Mouse (Mus musculus): ENCODE results near the gene Ltv1. TPM values are rescaled to one million over a fixed set of nuclear protein-coding genes. Genes with fewer than 3 reads are reported as not detected.
A peak's percentile ranks its signal among the peaks of the same experiment; 100 is the strongest.

The Ltv1 gene
- polyA plus RNA-seq, 1 experiment from 2014 or later, result 37.8 TPM

- no peaks in the 10 kb centered on the region for H3K4me1 ChIP-seq
- H3K27ac ChIP-seq (replicated peaks), result no peak overlapping the region
- no peak overlapping the region for H3K9ac ChIP-seq (replicated peaks)
- 93% methylated on average over 3 of the region's 3 CpGs for WGBS
- H3K4me2 ChIP-seq (replicated peaks), result no peak overlapping the region
- peaks cover 59% of the 10 kb centered on the region for H3K36me3 ChIP-seq
- H3K4me3 ChIP-seq, result no peak overlapping the region
- H3K27me3 ChIP-seq, result no peaks in the 10 kb centered on the region
- ATAC-seq (replicated peaks), result no peak
- no peaks in the 10 kb centered on the region for H3K9me3 ChIP-seq
Observed at GRCm38 (mm10) chr10:13186754-13187153, 6.2 kb downstream of the Ltv1 start.

- H3K4me2 ChIP-seq (replicated peaks), result no peak overlapping the region
- no peak for ATAC-seq (replicated peaks)
- no peaks in the 10 kb centered on the region for H3K4me1 ChIP-seq
- no peaks in the 10 kb centered on the region for H3K27me3 ChIP-seq
- H3K9ac ChIP-seq (replicated peaks), result no peak overlapping the region
- WGBS, result 95% methylated on average over 4 of the region's 4 CpGs
- no peaks in the 10 kb centered on the region for H3K9me3 ChIP-seq
- peaks cover 69% of the 10 kb centered on the region for H3K36me3 ChIP-seq
- no peak overlapping the region for H3K27ac ChIP-seq (replicated peaks)
- H3K4me3 ChIP-seq, result no peak overlapping the region
Observed at GRCm38 (mm10) chr10:13184170-13184766, 8.7 kb downstream of the Ltv1 start.

GRCm38 (mm10) chr10:13180211-13180610, 12.8 kb downstream of the Ltv1 start:
- H3K4me1 ChIP-seq, result no peaks in the 10 kb centered on the region
- 92% methylated on average over 7 of the region's 7 CpGs for WGBS

GRCm38 (mm10) chr10:13177973-13178624, 14.9 kb downstream of the Ltv1 start, which contains the start of gene Zc2hc1b:
Zc2hc1b (minus strand) TSS chr10:13178023.
- Histone ChIP-seq H3K27ac (replicated peaks) (no peak within 1 kb of the TSS), H3K4me3 (no peak within 1 kb of the TSS), H3K36me3 (peaks cover 58% of the 10 kb centered on the region), H3K4me2 (replicated peaks) (no peak within 1 kb of the TSS), H3K9me3 (no peaks in the 10 kb centered on the region), H3K4me1 (peaks cover under 1% of the 10 kb centered on the region; the same call in 1 of the 2 replicates), H3K27me3 (no peaks in the 10 kb centered on the region), H3K9ac (replicated peaks) (no peak within 1 kb of the TSS)
- WGBS, result 90% methylated on average over 7 of the region's 7 CpGs
- ATAC-seq (replicated peaks), result no peak

More at GRCm38 (mm10) chr10:13180211-13180610, 12.8 kb downstream of the Ltv1 start:
- no peak for ATAC-seq (replicated peaks)
- H3K27me3 ChIP-seq, result no peaks in the 10 kb centered on the region
- H3K9ac ChIP-seq (replicated peaks), result no peak overlapping the region
- peaks cover 66% of the 10 kb centered on the region for H3K36me3 ChIP-seq
- H3K4me2 ChIP-seq (replicated peaks), result no peak overlapping the region
- H3K27ac ChIP-seq (replicated peaks), result no peak overlapping the region
- no peaks in the 10 kb centered on the region for H3K9me3 ChIP-seq
- H3K4me3 ChIP-seq, result no peak overlapping the region

GRCm38 (mm10) chr10:13175866-13176265, 17.1 kb downstream of the Ltv1 start:
- Histone ChIP-seq H3K27me3 (no peaks in the 10 kb centered on the region), H3K4me1 (peaks cover 18% of the 10 kb centered on the region), H3K9me3 (no peaks in the 10 kb centered on the region), H3K27ac (replicated peaks) (no peak overlapping the region), H3K4me3 (no peak overlapping the region), H3K4me2 (replicated peaks) (no peak overlapping the region), H3K9ac (replicated peaks) (no peak overlapping the region), H3K36me3 (peaks cover 40% of the 10 kb centered on the region)
- no peak for ATAC-seq (replicated peaks)
- 87% methylated on average over 7 of the region's 7 CpGs for WGBS

- WGBS, result 42% methylated on average over 10 of the region's 10 CpGs
- peaks cover 13% of the 10 kb centered on the region for H3K36me3 ChIP-seq
- ATAC-seq (replicated peaks), result peak; percentile 59
- no peak overlapping the region for H3K4me2 ChIP-seq (replicated peaks)
- H3K4me3 ChIP-seq, result no peak overlapping the region
- H3K27ac ChIP-seq (replicated peaks), result peak overlapping the region; percentile 42; the same call in 1 of the 2 replicates
- no peaks in the 10 kb centered on the region for H3K9me3 ChIP-seq
- no peak overlapping the region for H3K9ac ChIP-seq (replicated peaks)
- H3K4me1 ChIP-seq, result peaks cover 28% of the 10 kb centered on the region
- H3K27me3 ChIP-seq, result no peaks in the 10 kb centered on the region
Observed at GRCm38 (mm10) chr10:13172798-13173221, 20.2 kb downstream of the Ltv1 start.

- 61% methylated on average over 2 of the region's 2 CpGs for WGBS
- peak overlapping the region; percentile 65 for H3K27ac ChIP-seq (replicated peaks)
- peaks cover 28% of the 10 kb centered on the region for H3K4me1 ChIP-seq
Observed at GRCm38 (mm10) chr10:13171461-13171860, 21.5 kb downstream of the Ltv1 start.

GRCm38 (mm10) chr10:13170739-13171448, 22.1 kb downstream of the Ltv1 start:
- H3K4me2 ChIP-seq (replicated peaks), result no peak overlapping the region
- H3K4me3 ChIP-seq, result no peak overlapping the region
- peaks cover 28% of the 10 kb centered on the region for H3K4me1 ChIP-seq
- H3K36me3 ChIP-seq, result no peaks in the 10 kb centered on the region
- H3K27me3 ChIP-seq, result no peaks in the 10 kb centered on the region
- ATAC-seq (replicated peaks), result peak; percentile 69
- H3K9ac ChIP-seq (replicated peaks), result no peak overlapping the region
- 37% methylated on average over 12 of the region's 12 CpGs for whole genome bisulfite sequencing
- no peaks in the 10 kb centered on the region for H3K9me3 ChIP-seq
- H3K27ac ChIP-seq (replicated peaks), result peak overlapping the region; percentile 65

More at GRCm38 (mm10) chr10:13171461-13171860, 21.5 kb downstream of the Ltv1 start:
- Histone ChIP-seq H3K27me3 (no peaks in the 10 kb centered on the region), H3K36me3 (no peaks in the 10 kb centered on the region; the same call in 1 of the 2 replicates), H3K4me2 (replicated peaks) (no peak overlapping the region), H3K4me3 (no peak overlapping the region), H3K9ac (replicated peaks) (no peak overlapping the region), H3K9me3 (no peaks in the 10 kb centered on the region)
- 0 out of 2 replicates have a peak, but pooled peaks have one; percentile 14 for ATAC-seq (replicated peaks)

- H3K4me3 ChIP-seq, result no peak overlapping the region
Observed at GRCm38 (mm10) chr10:13168461-13168860, 24.5 kb downstream of the Ltv1 start.

GRCm38 (mm10) chr10:13162031-13162430, 30.9 kb downstream of the Ltv1 start:
- H3K9ac ChIP-seq (replicated peaks), result no peak overlapping the region
- no peak overlapping the region for H3K27ac ChIP-seq (replicated peaks)
- WGBS, result 86% methylated on average over 4 of the region's 4 CpGs
- no peaks in the 10 kb centered on the region for H3K9me3 ChIP-seq
- ATAC-seq (replicated peaks), result no peak
- no peak overlapping the region for H3K4me3 ChIP-seq
- no peaks in the 10 kb centered on the region for H3K4me1 ChIP-seq
- H3K27me3 ChIP-seq, result no peaks in the 10 kb centered on the region
- H3K4me2 ChIP-seq (replicated peaks), result no peak overlapping the region
- H3K36me3 ChIP-seq, result no peaks in the 10 kb centered on the region

More at GRCm38 (mm10) chr10:13168461-13168860, 24.5 kb downstream of the Ltv1 start:
- Histone ChIP-seq H3K27ac (replicated peaks) (no peak overlapping the region), H3K36me3 (no peaks in the 10 kb centered on the region), H3K4me1 (peaks cover 28% of the 10 kb centered on the region), H3K9ac (replicated peaks) (no peak overlapping the region), H3K27me3 (no peaks in the 10 kb centered on the region), H3K4me2 (replicated peaks) (no peak overlapping the region), H3K9me3 (no peaks in the 10 kb centered on the region)
- no peak for ATAC-seq (replicated peaks)
- WGBS, result 89% methylated on average over 5 of the region's 5 CpGs

- H3K4me1 ChIP-seq, result no peaks in the 10 kb centered on the region
Observed at GRCm38 (mm10) chr10:13160913-13161312, 32.1 kb downstream of the Ltv1 start.

GRCm38 (mm10) chr10:13155377-13155776, 37.6 kb downstream of the Ltv1 start:
- Histone ChIP-seq H3K36me3 (no peaks in the 10 kb centered on the region), H3K27ac (replicated peaks) (no peak overlapping the region), H3K27me3 (no peaks in the 10 kb centered on the region), H3K4me2 (replicated peaks) (no peak overlapping the region), H3K9me3 (no peaks in the 10 kb centered on the region), H3K9ac (replicated peaks) (no peak overlapping the region), H3K4me1 (no peaks in the 10 kb centered on the region), H3K4me3 (no peak overlapping the region)
- WGBS, result 36% methylated on average over 5 of the region's 5 CpGs
- ATAC-seq (replicated peaks), result no peak

More at GRCm38 (mm10) chr10:13160913-13161312, 32.1 kb downstream of the Ltv1 start:
- H3K9me3 ChIP-seq, result no peaks in the 10 kb centered on the region
- H3K27ac ChIP-seq (replicated peaks), result no peak overlapping the region
- H3K27me3 ChIP-seq, result no peaks in the 10 kb centered on the region
- no peaks in the 10 kb centered on the region for H3K36me3 ChIP-seq
- 91% methylated on average over 4 of the region's 4 CpGs for WGBS
- no peak overlapping the region for H3K4me2 ChIP-seq (replicated peaks)
- no peak overlapping the region for H3K9ac ChIP-seq (replicated peaks)
- ATAC-seq (replicated peaks), result no peak
- no peak overlapping the region for H3K4me3 ChIP-seq

Measured in forebrain, embryonic 15.5 days (tissue).